Mouse (Mus musculus) cerebellum, adult 2 months (tissue): Measurements from ENCODE around the gene Mb21d2. TPM values are rescaled to one million over a fixed set of nuclear protein-coding genes. Genes with fewer than 3 reads are reported as not detected.

Experiments used
- DNase-seq, 2 experiments: peaks; one replicate each; pipeline ENCODE4 v3.0.0; 2021
- H3K27ac ChIP-seq: fragments of 200-500 bp; 2 replicates; pipeline ENCODE4 v1.5.1; 2012; ENCODE audit warnings: low read length, control low read depth, inconsistent platforms; ENCODE audit not compliant: insufficient read depth
- H3K27me3 ChIP-seq: fragments of 200-500 bp; 2 replicates; pipeline ENCODE4 v1.6.1; 2012; ENCODE audit warnings: inconsistent platforms, mild to moderate bottlenecking, low read length, moderate library complexity; ENCODE audit not compliant: control insufficient read depth, insufficient read depth
- H3K4me1 ChIP-seq: fragments of 200-500 bp; 2 replicates; pipeline ENCODE4 v1.6.1; 2011; ENCODE audit warnings: low read length; ENCODE audit not compliant: control insufficient read depth, insufficient read depth
- H3K4me3 ChIP-seq: fragments of 200-500 bp; replicated peaks from 2 replicates; pipeline ENCODE3; 2011; ENCODE audit warnings: mild to moderate bottlenecking, low read depth, low read length, control low read depth; ENCODE audit not compliant: insufficient read depth
- CTCF ChIP-seq: fragments of 200-500 bp; IDR thresholded peaks from 2 replicates; pipeline ENCODE4 v1.5.1; 2011; ENCODE audit warnings: low read depth, mild to moderate bottlenecking, control low read depth, low read length, moderate library complexity, borderline replicate concordance; ENCODE audit not compliant: insufficient read depth
- POLR2A ChIP-seq: fragments of 200-500 bp; IDR thresholded peaks from 2 replicates; pipeline ENCODE4 v1.6.1; 2011; ENCODE audit warnings: low read length, control low read depth, borderline replicate concordance; ENCODE audit not compliant: insufficient read depth
- WGBS: fragments of 180-500 bp; shearing (Covaris S2); methylation state at CpG from one replicate; pipeline ENCODE4 v1.1.7; 2018; 5-methylcytosine and 5-hydroxymethylcytosine counted together
- polyA plus RNA-seq: library from polyadenylated mRNA; depleted of rRNA; stranded (reverse); fragments of >200 nt; gene quantifications from 2 replicates; pipeline ENCODE4 v1.2.3, GENCODE M21; 2012; rRNA removed

Mb21d2 gene
- polyA plus RNA-seq, 1 experiment: 29.5 TPM

- Histone ChIP-seq H3K4me3 (no peak overlapping the region), H3K4me1 (peaks cover 9% of the 10 kb centered on the region), H3K27ac (no peak overlapping the region), H3K27me3 (no peaks in the 10 kb centered on the region)
- 52% methylated on average over 12 of the region's 12 CpGs for WGBS
- TF ChIP-seq POLR2A (no peak), CTCF (no peak)
- DNase-seq: no peak
These were observed 97.3 kb downstream of the Mb21d2 start for GRCm38 (mm10) chr16:28832085-28832635.

GRCm38 (mm10) chr16:28829263-28829955, 100.1 kb downstream of the Mb21d2 start:
- Histone ChIP-seq H3K4me1 (peaks cover 9% of the 10 kb centered on the region), H3K27me3 (no peaks in the 10 kb centered on the region), H3K4me3 (no peak overlapping the region), H3K27ac (no peak overlapping the region)
- WGBS: 76% methylated on average over 10 of the region's 10 CpGs
- TF ChIP-seq CTCF: 0 out of 2 replicates have a peak, but pooled peaks have one; percentile 2
- TF ChIP-seq POLR2A: no peak
- DNase-seq: no peak

GRCm38 (mm10) chr16:28824781-28825180, 104.7 kb downstream of the Mb21d2 start:
- Histone ChIP-seq H3K4me1 (peaks cover 5% of the 10 kb centered on the region; the same call in 1 of the 2 replicates), H3K27ac (no peak overlapping the region), H3K27me3 (no peaks in the 10 kb centered on the region), H3K4me3 (no peak overlapping the region)
- no peak for DNase-seq
- 94% methylated on average over 8 of the region's 8 CpGs for WGBS
- no peak for TF ChIP-seq POLR2A
- no peak for TF ChIP-seq CTCF

- 81% methylated on average over 6 of the region's 6 CpGs for WGBS
- H3K4me1 ChIP-seq: no peaks in the 10 kb centered on the region
These were observed 107.7 kb downstream of the Mb21d2 start for GRCm38 (mm10) chr16:28821774-28822173.

GRCm38 (mm10) chr16:28818749-28819285, 110.7 kb downstream of the Mb21d2 start:
- WGBS: 59% methylated on average over 5 of the region's 5 CpGs
- Histone ChIP-seq H3K4me1 (no peaks in the 10 kb centered on the region), H3K27ac (no peak overlapping the region), H3K4me3 (no peak overlapping the region), H3K27me3 (no peaks in the 10 kb centered on the region)
- no peak for DNase-seq
- no peak for TF ChIP-seq CTCF
- TF ChIP-seq POLR2A: no peak

More at GRCm38 (mm10) chr16:28821774-28822173, 107.7 kb downstream of the Mb21d2 start:
- TF ChIP-seq CTCF (no peak), POLR2A (no peak)
- Histone ChIP-seq H3K27me3 (no peaks in the 10 kb centered on the region), H3K4me3 (no peak overlapping the region), H3K27ac (no peak overlapping the region)
- no peak for DNase-seq

- H3K27ac ChIP-seq: no peak overlapping the region
- TF ChIP-seq CTCF (no peak), POLR2A (no peak)
- H3K4me3 ChIP-seq: no peak overlapping the region
- 66% methylated on average over 1 of the region's 1 CpGs for WGBS
- no peaks in the 10 kb centered on the region for H3K4me1 ChIP-seq
- no peak for DNase-seq
- no peaks in the 10 kb centered on the region for H3K27me3 ChIP-seq
These were observed 116.2 kb downstream of the Mb21d2 start for GRCm38 (mm10) chr16:28813290-28813689.

- Histone ChIP-seq H3K27ac (no peak overlapping the region), H3K27me3 (no peaks in the 10 kb centered on the region), H3K4me1 (no peaks in the 10 kb centered on the region), H3K4me3 (no peak overlapping the region)
- WGBS: 41% methylated on average over 1 of the region's 1 CpGs
- no peak for DNase-seq
- no peak for TF ChIP-seq POLR2A
- no peak for TF ChIP-seq CTCF
These were observed 120.4 kb downstream of the Mb21d2 start for GRCm38 (mm10) chr16:28809089-28809488.

- WGBS: 3% methylated on average over 4 of the region's 4 CpGs
- no peaks in the 10 kb centered on the region for H3K4me1 ChIP-seq
- no peaks in the 10 kb centered on the region for H3K27me3 ChIP-seq
- no peak overlapping the region for H3K27ac ChIP-seq
- peak; percentile 40 to 58 for DNase-seq
- no peak overlapping the region for H3K4me3 ChIP-seq
- no peak for TF ChIP-seq POLR2A
- peak; percentile 83 for TF ChIP-seq CTCF
These were observed 136.4 kb downstream of the Mb21d2 start for GRCm38 (mm10) chr16:28793115-28793514.

Other genes starting within 250 kb of the Mb21d2 start
- gene Fgf12, start 176.6 kb downstream of the Mb21d2 start, polyA plus RNA-seq: 116 and 125 TPM in 2 replicates